ENCODE assay signal across 9 mouse cellular contexts in genomic region chr17:23664556-23665021, GRCm38 (mm10). TPM values are rescaled to one million over a fixed set of nuclear protein-coding genes. Genes with fewer than 3 reads are reported as not detected.
DNase-seq lines count a peak whose midpoint lies in the region; ATAC-seq and TF ChIP-seq lines count a peak whose summit lies in the region.
"Had no signal": no experiment of that assay in that cellular context is flagged by ENCODE, and none has a peak within 500 bp of the region (broad histone marks: within the 10 kb centered on the region; RNA-seq: fewer than 3 reads in every experiment).

No protein-coding gene starts in this region.

- no peak overlapping the region for H3K27ac ChIP-seq in left cerebral cortex, adult 2 months

- peak; percentile 80 for TF ChIP-seq CTCF in left cerebral cortex, adult 2 months (IDR thresholded peaks at IDR 0.05)

- intact Hi-C loops in left cerebral cortex, adult 2 months (cut with DNase I): no loop called here
- intact Hi-C loops in gastrocnemius, postnatal 36 days (cut with DNase I): no loop called here

- peak; percentile 57 for ATAC-seq in granulocyte monocyte progenitor cell, adult 5-6 weeks (replicated peaks; ENCODE audit: poor library complexity, severe bottlenecking)

- DNase-seq in left cerebral cortex, adult 2 months (ENCODE audit: extremely low spot score in 1 of 2, low spot score in 2 of 2): no peak
- no peak for DNase-seq in left cerebral cortex, adult 11 months (ENCODE audit: low spot score)
- DNase-seq in ZHBTc4 (ENCODE audit: low read depth, low spot score): peak; percentile 74
- DNase-seq in mesoderm, embryonic 11.5 days (ENCODE audit: low read depth, low spot score): peak; percentile 68
- no peak for DNase-seq in left cerebral cortex, adult 9 months (ENCODE audit: low spot score in 2 of 2)
- no peak for DNase-seq in gastrocnemius, adult 8-10 months (ENCODE audit: low spot score in 2 of 2)
- DNase-seq in gastrocnemius, postnatal 36 days: no peak

- H3K4me3 ChIP-seq in left cerebral cortex, adult 2 months: no peak overlapping the region
- H3K4me3 ChIP-seq: erythroblast, embryonic 14.5 days had no signal

RNA-seq across cellular contexts. Expression of gene Bicdl2, which starts 4.3 kb away (rescaled TPM):
- not detected for total RNA-seq in left cerebral cortex, adult 2 months (2021)
- not detected in 2 replicates for total RNA-seq in granulocyte monocyte progenitor cell, adult 5-6 weeks (2014; fragmentation: Nextera tagmentation)
- total RNA-seq in granulocyte monocyte progenitor cell, adult 5-6 weeks (2017): not detected in 2 replicates
- total RNA-seq in gastrocnemius, adult 8-10 months (2022): not detected
- total RNA-seq in gastrocnemius, postnatal 36 days (2021): not detected

RNA-seq across cellular contexts. Expression of gene Hcfc1r1, which starts 8.8 kb away (rescaled TPM):
- 100 to 1,000 TPM; 127 to 129 TPM for total RNA-seq in left cerebral cortex, adult 2 months (2021)
- total RNA-seq in granulocyte monocyte progenitor cell, adult 5-6 weeks (2014; fragmentation: Nextera tagmentation): 48.9 and 51.5 TPM in 2 replicates
- total RNA-seq in granulocyte monocyte progenitor cell, adult 5-6 weeks (2017): 13.5 and 16.6 TPM in 2 replicates
- 100 to 1,000 TPM; 108 to 127 (median 120) TPM for total RNA-seq in gastrocnemius, adult 8-10 months (2022)
- total RNA-seq in gastrocnemius, postnatal 36 days (2021): 100 to 1,000 TPM; 125 TPM

RNA-seq across cellular contexts. Expression of gene Thoc6, which starts 9.1 kb away (rescaled TPM):
- total RNA-seq in left cerebral cortex, adult 2 months (2021): 1 to 10 TPM; 5.5 to 7.2 TPM
- total RNA-seq in granulocyte monocyte progenitor cell, adult 5-6 weeks (2014; fragmentation: Nextera tagmentation): 49.8 and 50.2 TPM in 2 replicates
- total RNA-seq in granulocyte monocyte progenitor cell, adult 5-6 weeks (2017): 37.1 and 39.3 TPM in 2 replicates
- total RNA-seq in gastrocnemius, adult 8-10 months (2022): 1 to 10 TPM; 6.7 to 7.9 (median 7.3) TPM
- total RNA-seq in gastrocnemius, postnatal 36 days (2021): 1 to 10 TPM; 7.6 to 9.2 TPM

RNA-seq across cellular contexts. Expression of gene Tnfrsf12a, which starts 12.7 kb away (rescaled TPM):
- total RNA-seq in left cerebral cortex, adult 2 months (2021): 10 to 100 TPM; 10.3 to 14.3 TPM
- total RNA-seq in granulocyte monocyte progenitor cell, adult 5-6 weeks (2014; fragmentation: Nextera tagmentation): 5.1 and 7.8 TPM in 2 replicates
- total RNA-seq in granulocyte monocyte progenitor cell, adult 5-6 weeks (2017): 4.7 and 7.7 TPM in 2 replicates
- total RNA-seq in gastrocnemius, adult 8-10 months (2022): 10 to 100 TPM; 26.6 to 49.4 (median 30.1) TPM
- 10 to 100 TPM; 38.1 to 49.0 TPM for total RNA-seq in gastrocnemius, postnatal 36 days (2021)

RNA-seq across cellular contexts. Expression of gene Cldn6, which starts 14.5 kb away (rescaled TPM):
- total RNA-seq in left cerebral cortex, adult 2 months (2021): not detected
- 0.67 TPM in 1 of 2 replicates, not detected in the other for total RNA-seq in granulocyte monocyte progenitor cell, adult 5-6 weeks (2014; fragmentation: Nextera tagmentation)
- not detected in 2 replicates for total RNA-seq in granulocyte monocyte progenitor cell, adult 5-6 weeks (2017)
- total RNA-seq in gastrocnemius, adult 8-10 months (2022): not detected
- total RNA-seq in gastrocnemius, postnatal 36 days (2021): not detected

Comparison
In these comparisons a context has a peak if more than half of its experiments do, and no peak if none do; other contexts are left out.
1. DNase-seq: peak in ZHBTc4 (single experiment) and mesoderm, embryonic 11.5 days (single experiment); none in left cerebral cortex, adult 2 months (0 of 2), left cerebral cortex, adult 11 months (single experiment), left cerebral cortex, adult 9 months (0 of 2), gastrocnemius, adult 8-10 months (0 of 2) and gastrocnemius, postnatal 36 days (0 of 2).